In the genomic region with DNA sequence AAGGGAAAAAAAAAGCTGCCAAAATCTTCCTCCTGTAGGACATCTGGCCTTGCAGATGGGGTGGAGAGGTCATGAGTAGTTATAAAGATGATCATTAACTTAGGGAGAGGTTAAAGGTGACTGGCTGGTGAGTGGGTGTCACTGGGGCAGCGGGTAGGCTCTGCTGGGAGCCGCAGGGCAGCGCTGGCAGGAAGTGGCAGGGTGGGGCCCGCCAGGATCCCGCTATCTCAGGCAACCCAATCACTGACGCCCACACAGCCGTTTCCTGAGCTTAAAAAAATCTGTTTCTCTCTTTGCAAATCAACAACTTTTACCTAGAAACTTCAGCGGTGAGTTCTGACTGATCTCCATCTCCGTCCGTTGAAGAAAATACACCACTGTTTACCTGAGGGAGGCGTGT, we compare ENCODE assay signal across 7 mouse cellular contexts. TPM values are rescaled to one million over a fixed set of nuclear protein-coding genes. Genes with fewer than 3 reads are reported as not detected.
DNase-seq lines count a peak whose midpoint lies in the region; ATAC-seq and TF ChIP-seq lines count a peak whose summit lies in the region.

No protein-coding gene starts in this region.

- H3K36me3 ChIP-seq in heart, embryonic 13.5 days: peaks cover 69% of the 10 kb centered on the region
- H3K36me3 ChIP-seq in liver, adult 2 months (ENCODE audit: control insufficient read depth, insufficient read depth, low read length): no peaks in the 10 kb centered on the region
- peaks cover 8% of the 10 kb centered on the region for H3K36me3 ChIP-seq in small intestine, adult 2 months (ENCODE audit: control insufficient read depth, insufficient read depth, low read length)
- peaks cover 23% of the 10 kb centered on the region for H3K36me3 ChIP-seq in intestine, embryonic 15.5 days

- no peaks in the 10 kb centered on the region for H3K79me2 ChIP-seq in liver, adult 2 months (ENCODE audit: control insufficient read depth, insufficient read depth, low read length)

- TF ChIP-seq CTCF in liver, adult 2 months (IDR thresholded peaks at IDR 0.05; ENCODE audit: low read depth, low read length): no peak
- TF ChIP-seq CTCF in small intestine, adult 2 months (IDR thresholded peaks at IDR 0.05; ENCODE audit: extremely low read depth, insufficient read length, insufficient replicate concordance, low read depth, low read length): no peak

- no peaks in the 10 kb centered on the region for H3K27me3 ChIP-seq in heart, embryonic 13.5 days (replicated peaks)
- no peaks in the 10 kb centered on the region for H3K27me3 ChIP-seq in liver, adult 2 months (ENCODE audit: control insufficient read depth, insufficient read depth, low read length)
- H3K27me3 ChIP-seq in small intestine, adult 2 months (ENCODE audit: control insufficient read depth, insufficient read depth, low read length): no peaks in the 10 kb centered on the region
- no peaks in the 10 kb centered on the region for H3K27me3 ChIP-seq in intestine, embryonic 15.5 days (replicated peaks)

- H3K4me3 ChIP-seq in heart, embryonic 13.5 days: no peak overlapping the region
- no peak overlapping the region for H3K4me3 ChIP-seq in liver, adult 2 months (ENCODE audit: insufficient read depth, low read depth, low read length)
- H3K4me3 ChIP-seq in small intestine, adult 2 months (ENCODE audit: low read depth, low read length): no peak overlapping the region
- H3K4me3 ChIP-seq in intestine, embryonic 15.5 days (replicated peaks): no peak overlapping the region

- no peak for ATAC-seq in heart, embryonic 13.5 days (ENCODE audit: extremely low read depth, insufficient number of reproducible peaks, low FRiP score, low TSS enrichment)
- ATAC-seq in intestine, embryonic 15.5 days: no peak

- 0 out of 2 replicates have a peak overlapping the region, but pooled peaks have one; percentile 48 for H3K9ac ChIP-seq in heart, embryonic 13.5 days
- no peak overlapping the region for H3K9ac ChIP-seq in liver, adult 2 months (ENCODE audit: low read depth, low read length)
- no peak overlapping the region for H3K9ac ChIP-seq in intestine, embryonic 15.5 days

- H3K9me3 ChIP-seq in heart, embryonic 13.5 days: no peaks in the 10 kb centered on the region
- H3K9me3 ChIP-seq in intestine, embryonic 15.5 days: no peaks in the 10 kb centered on the region

- WGBS in heart, embryonic 13.5 days: 46% methylated on average over 11 of the region's 11 CpGs
- WGBS in liver, adult 2 months: 7% methylated on average over 11 of the region's 11 CpGs
- WGBS in small intestine, adult 2 months: 71% methylated on average over 11 of the region's 11 CpGs
- 57% methylated on average over 11 of the region's 11 CpGs for WGBS in intestine, embryonic 15.5 days

- H3K4me2 ChIP-seq in heart, embryonic 13.5 days: no peak overlapping the region
- no peak overlapping the region for H3K4me2 ChIP-seq in intestine, embryonic 15.5 days (replicated peaks)

- H3K4me1 ChIP-seq in heart, embryonic 13.5 days: peaks cover 45% of the 10 kb centered on the region
- H3K4me1 ChIP-seq in liver, adult 2 months (ENCODE audit: control insufficient read depth, insufficient read depth, low read length): peaks cover 20% of the 10 kb centered on the region
- peaks cover 6% of the 10 kb centered on the region for H3K4me1 ChIP-seq in small intestine, adult 2 months (ENCODE audit: control insufficient read depth, insufficient read depth, insufficient read length, low read length)
- no peaks in the 10 kb centered on the region for H3K4me1 ChIP-seq in intestine, embryonic 15.5 days (replicated peaks)

- peak; percentile 35 to 65 for DNase-seq in adrenal gland, postnatal 36 days
- DNase-seq in liver, adult 2 months (ENCODE audit: extremely low read depth, low read depth, low spot score): peak; percentile 96
- DNase-seq in gastrocnemius, adult 8-10 months (ENCODE audit: low spot score in 2 of 2): no peak
- no peak for DNase-seq in cerebellum, adult 9-11 months

- TF ChIP-seq POLR2A in liver, adult 2 months (IDR thresholded peaks at IDR 0.05; ENCODE audit: extremely low read depth, insufficient read depth, low read length): no peak
- TF ChIP-seq POLR2A in small intestine, adult 2 months (IDR thresholded peaks at IDR 0.05; ENCODE audit: low read depth, low read length): no peak

- H3K27ac ChIP-seq in heart, embryonic 13.5 days (replicated peaks): peak overlapping the region; percentile 66
- H3K27ac ChIP-seq in liver, adult 2 months (replicated peaks; ENCODE audit: insufficient read depth, low read depth, low read length): peak overlapping the region; percentile 77
- H3K27ac ChIP-seq in small intestine, adult 2 months (ENCODE audit: insufficient read depth, low read depth, low read length): peak overlapping the region; percentile 46
- H3K27ac ChIP-seq in intestine, embryonic 15.5 days: no peak overlapping the region

RNA-seq across cellular contexts. Expression of a gene that starts 35.4 kb away (rescaled TPM):
- 10 to 100 TPM; 45.2 to 67.5 TPM for total RNA-seq in adrenal gland, postnatal 36 days (2021)
- 14.2 and 15.1 TPM in 2 replicates for polyA plus RNA-seq in heart, embryonic 13.5 days (2015; fragmentation: Nextera tagmentation; extraction: Ambion mirVana)
- 2.7 and 2.8 TPM in 2 replicates for total RNA-seq in liver, adult 2 months (2014; rRNA removed)
- 4.4 and 6.0 TPM in 2 replicates for polyA plus RNA-seq in liver, adult 2 months (2012; rRNA removed)
- 21.4 and 24.7 TPM in 2 replicates for polyA plus RNA-seq in small intestine, adult 2 months (2012; rRNA removed)
- polyA plus RNA-seq in intestine, embryonic 15.5 days (2015; fragmentation: Nextera tagmentation; extraction: Ambion mirVana): 6.6 and 7.2 TPM in 2 replicates
- total RNA-seq in gastrocnemius, adult 8-10 months (2022): 10 to 100 TPM in 3 of 4 experiments, 1 to 10 TPM in 1; 6.8 to 14.3 (median 11.5) TPM

RNA-seq across cellular contexts. Expression of a gene that starts 49.2 kb away (rescaled TPM):
- 10 to 100 TPM in 1 of 2 experiments, 1 to 10 TPM in 1; 5.8 to 20.3 TPM for total RNA-seq in adrenal gland, postnatal 36 days (2021)
- polyA plus RNA-seq in heart, embryonic 13.5 days (2015; fragmentation: Nextera tagmentation; extraction: Ambion mirVana): 15.9 and 19.4 TPM in 2 replicates
- total RNA-seq in liver, adult 2 months (2014; rRNA removed): 0.54 and 1.0 TPM in 2 replicates
- 0.37 and 0.42 TPM in 2 replicates for polyA plus RNA-seq in liver, adult 2 months (2012; rRNA removed)
- 0.41 TPM in 1 of 2 replicates, not detected in the other for polyA plus RNA-seq in small intestine, adult 2 months (2012; rRNA removed)
- polyA plus RNA-seq in intestine, embryonic 15.5 days (2015; fragmentation: Nextera tagmentation; extraction: Ambion mirVana): 21.5 and 24.3 TPM in 2 replicates
- total RNA-seq in gastrocnemius, adult 8-10 months (2022): 1 to 10 TPM; 1.7 to 3.2 (median 2.8) TPM

Comparison
In these comparisons a context has a peak if more than half of its experiments do, and no peak if none do; other contexts are left out.
1. DNase-seq: peak in adrenal gland, postnatal 36 days (2 of 2) and liver, adult 2 months (single experiment); none in gastrocnemius, adult 8-10 months (0 of 2) and cerebellum, adult 9-11 months (single experiment).
2. RNA of a gene that starts 49.2 kb away (polyA plus RNA-seq): 21.5 to 24.3 TPM in intestine, embryonic 15.5 days and 15.9 to 19.4 TPM in heart, embryonic 13.5 days; 0.41 TPM in small intestine, adult 2 months and 0.37 to 0.42 TPM in liver, adult 2 months; every median in the first group is over 10 times any median in the second.